13 mouse cellular contexts compared by ENCODE assay signal in genomic region chr13:107044229-107044628, GRCm38 (mm10). TPM values are rescaled to one million over a fixed set of nuclear protein-coding genes. Genes with fewer than 3 reads are reported as not detected.
DNase-seq lines count a peak whose midpoint lies in the region; ATAC-seq and TF ChIP-seq lines count a peak whose summit lies in the region.
"Had no signal": no experiment of that assay in that cellular context is flagged by ENCODE, and none has a peak within 500 bp of the region (broad histone marks: within the 10 kb centered on the region; RNA-seq: fewer than 3 reads in every experiment).

No protein-coding gene starts in this region.

- no peak for TF ChIP-seq CTCF in hindbrain, postnatal 0 days (IDR thresholded peaks at IDR 0.05; ENCODE audit: low read depth)

- H3K4me3 ChIP-seq in kidney, embryonic 14.5 days (ENCODE audit: low read length) = no peak overlapping the region
- H3K4me3 ChIP-seq in kidney, embryonic 15.5 days (replicated peaks) = no peak overlapping the region
- H3K4me3 ChIP-seq in macrophage (ENCODE audit: inconsistent target) = no peak overlapping the region
- no peak overlapping the region for H3K4me3 ChIP-seq in hindbrain, postnatal 0 days (ENCODE audit: low read length)

- no peaks in the 10 kb centered on the region for H3K79me2 ChIP-seq in macrophage (ENCODE audit: inconsistent target)

- H3K9me3 ChIP-seq in kidney, embryonic 14.5 days (ENCODE audit: control insufficient read depth, low read length) = 0 out of 2 replicates have a peak, but pooled peaks cover 4% of the 10 kb centered on the region
- peaks cover 2% of the 10 kb centered on the region; the same call in 1 of the 2 replicates for H3K9me3 ChIP-seq in kidney, embryonic 15.5 days (replicated peaks)
- H3K9me3 ChIP-seq in hindbrain, postnatal 0 days (ENCODE audit: low read length) = 0 out of 2 replicates have a peak, but pooled peaks cover 5% of the 10 kb centered on the region

- ATAC-seq in kidney, embryonic 14.5 days (ENCODE audit: low FRiP score, low TSS enrichment) = peak; percentile 46; the same call in 1 of the 2 replicates
- no peak for ATAC-seq in kidney, embryonic 15.5 days (replicated peaks; ENCODE audit: low FRiP score)
- no peak for ATAC-seq in hindbrain, postnatal 0 days
- ATAC-seq: forebrain, embryonic 16.5 days had no signal

- no peaks in the 10 kb centered on the region for H3K4me1 ChIP-seq in kidney, embryonic 14.5 days (ENCODE audit: control insufficient read depth, insufficient read depth, low read length)
- 0 out of 2 replicates have a peak, but pooled peaks cover 5% of the 10 kb centered on the region for H3K4me1 ChIP-seq in kidney, embryonic 15.5 days
- H3K4me1 ChIP-seq in hindbrain, postnatal 0 days (ENCODE audit: insufficient read depth, low read length) = no peaks in the 10 kb centered on the region

- H3K4me2 ChIP-seq in kidney, embryonic 14.5 days (replicated peaks; ENCODE audit: low read depth, low read length) = no peak overlapping the region
- H3K4me2 ChIP-seq in kidney, embryonic 15.5 days = no peak overlapping the region
- H3K4me2 ChIP-seq in hindbrain, postnatal 0 days (ENCODE audit: low read depth, low read length) = no peak overlapping the region

- no peaks in the 10 kb centered on the region for H3K27me3 ChIP-seq in kidney, embryonic 14.5 days (ENCODE audit: control insufficient read depth, insufficient read depth, low read length)
- H3K27me3 ChIP-seq in kidney, embryonic 15.5 days = no peaks in the 10 kb centered on the region
- no peaks in the 10 kb centered on the region for H3K27me3 ChIP-seq in hindbrain, postnatal 0 days (ENCODE audit: insufficient read depth, low read length)

- peak; percentile 58 for DNase-seq in urinary bladder, postnatal 14 days (ENCODE audit: low spot score)
- no peak for DNase-seq in urinary bladder, adult 2 months (ENCODE audit: low spot score)
- DNase-seq in adrenal gland, adult 18-20 months (ENCODE audit: low spot score in 2 of 2) = no peak
- DNase-seq in B cell, adult 2 months = no peak
- no peak for DNase-seq in hindbrain, postnatal 0 days (ENCODE audit: low spot score)
- DNase-seq: adrenal gland, postnatal 36 days; cerebellum, adult 11-12 months; right cerebral cortex, adult 18-20 months; thymus, postnatal 4 days had no signal

- WGBS in kidney, embryonic 14.5 days = 14% methylated on average over 5 of the region's 5 CpGs
- 12% methylated on average over 5 of the region's 5 CpGs for WGBS in kidney, embryonic 15.5 days
- 11% methylated on average over 5 of the region's 5 CpGs for WGBS in macrophage (ENCODE audit: missing documents)
- WGBS in hindbrain, postnatal 0 days = 46% methylated on average over 5 of the region's 5 CpGs

- H3K9ac ChIP-seq in kidney, embryonic 14.5 days (ENCODE audit: low read depth, low read length) = no peak overlapping the region
- no peak overlapping the region for H3K9ac ChIP-seq in kidney, embryonic 15.5 days
- no peak overlapping the region for H3K9ac ChIP-seq in hindbrain, postnatal 0 days (replicated peaks; ENCODE audit: low read length)

- no peak overlapping the region for H3K27ac ChIP-seq in kidney, embryonic 14.5 days (ENCODE audit: low read depth, low read length)
- H3K27ac ChIP-seq in kidney, embryonic 15.5 days = no peak overlapping the region
- peak overlapping the region; percentile 5; the same call in 1 of the 2 replicates for H3K27ac ChIP-seq in macrophage
- no peak overlapping the region for H3K27ac ChIP-seq in hindbrain, postnatal 0 days

- no peaks in the 10 kb centered on the region for H3K36me3 ChIP-seq in kidney, embryonic 14.5 days (ENCODE audit: control insufficient read depth, insufficient read depth, low read length)
- H3K36me3 ChIP-seq in kidney, embryonic 15.5 days = no peaks in the 10 kb centered on the region
- H3K36me3 ChIP-seq in macrophage (ENCODE audit: inconsistent target) = no peaks in the 10 kb centered on the region
- H3K36me3 ChIP-seq in hindbrain, postnatal 0 days (ENCODE audit: insufficient read depth, low read length) = no peaks in the 10 kb centered on the region

RNA-seq across cellular contexts. Expression of gene Kif2a, which starts 22.3 kb away (rescaled TPM):
- 20.3 and 21.7 TPM in 2 replicates for polyA plus RNA-seq in kidney, embryonic 14.5 days (2014; fragmentation: Nextera tagmentation; extraction: Ambion mirVana)
- 15.5 TPM in 2 replicates for polyA plus RNA-seq in kidney, embryonic 15.5 days (2015; fragmentation: Nextera tagmentation; extraction: Ambion mirVana)
- 8.0 and 12.0 TPM in 2 replicates for polyA plus RNA-seq in urinary bladder, adult 2 months (2012; rRNA removed)
- 10 to 100 TPM in 25 of 26 experiments, 1 to 10 TPM in 1; 8.3 to 43.6 (median 30.5) TPM for total RNA-seq in macrophage (2018; cell fraction: chromatin; rRNA removed)
- total RNA-seq in macrophage (2018; cell fraction: cytosol; rRNA removed) = 10 to 100 TPM; 22.0 to 34.2 (median 25.7) TPM
- 10 to 100 TPM; 11.3 to 46.7 (median 22.5) TPM for total RNA-seq in macrophage (2018; cell fraction: nucleus; rRNA removed)
- 18.2 to 22.6 TPM (median 22.4 TPM) in 3 replicates for polyA plus RNA-seq in macrophage (2018)
- 10 to 100 TPM; 47.3 to 47.9 TPM for total RNA-seq in adrenal gland, adult 18-20 months (2021)
- 23.7 and 29.9 TPM in 2 replicates for total RNA-seq in hindbrain, postnatal 0 days (2014; rRNA removed)
- 81.2 and 102 TPM in 2 replicates for polyA plus RNA-seq in hindbrain, postnatal 0 days (2015; fragmentation: Nextera tagmentation; extraction: Ambion mirVana)
